Mouse (Mus musculus): ENCODE measurements at regions not wholly inside any gene's neighbourhood (a gene's known extent, or its start where the extent isn't known, plus 50 kb on each side); places are given as distances from the start of the nearest gene placed in this dataset.

GRCm38 (mm10) chr3:62985033-62985432 is 256.3 kb upstream of the Mme start:
- DNase-seq (ENCODE audit: low read depth, low spot score): no peak

GRCm38 (mm10) chr3:62976906-62977305 is 264.4 kb upstream of the Mme start:
- no peak for DNase-seq (ENCODE audit: low read depth, low spot score)

- DNase-seq (ENCODE audit: low read depth, low spot score): no peak
Measured at GRCm38 (mm10) chr3:62963244-62963643, 278.1 kb upstream of the Mme start.

GRCm38 (mm10) chr3:62962608-62963007 is 278.7 kb upstream of the Mme start:
- no peak for DNase-seq (ENCODE audit: low read depth, low spot score)

GRCm38 (mm10) chr3:62945356-62945755 is 296.0 kb upstream of the Mme start:
- no peak for DNase-seq (ENCODE audit: low read depth, low spot score)

GRCm38 (mm10) chr3:62938601-62939000 is 302.7 kb upstream of the Mme start:
- DNase-seq (ENCODE audit: low read depth, low spot score): no peak

- peak; percentile 4 for DNase-seq (ENCODE audit: low read depth, low spot score)
Measured at GRCm38 (mm10) chr3:62924441-62924840, 316.9 kb upstream of the Mme start.

- DNase-seq (ENCODE audit: low read depth, low spot score): no peak
Measured at GRCm38 (mm10) chr3:62916899-62917298, 312.0 kb upstream of the Gpr149 start.

GRCm38 (mm10) chr3:62885104-62885503 is 280.2 kb upstream of the Gpr149 start:
- no peak for DNase-seq (ENCODE audit: low read depth, low spot score)

- DNase-seq (ENCODE audit: low read depth, low spot score): no peak
Measured at GRCm38 (mm10) chr3:62882310-62883073, 277.6 kb upstream of the Gpr149 start.

GRCm38 (mm10) chr3:62860731-62861130 is 255.8 kb upstream of the Gpr149 start:
- DNase-seq (ENCODE audit: low read depth, low spot score): peak; percentile 8

GRCm38 (mm10) chr3:62835695-62836476 is 230.9 kb upstream of the Gpr149 start:
- DNase-seq (ENCODE audit: low read depth, low spot score): no peak

- no peak for DNase-seq (ENCODE audit: low read depth, low spot score)
Measured at GRCm38 (mm10) chr3:62823892-62824291, 219.0 kb upstream of the Gpr149 start.

GRCm38 (mm10) chr3:62801044-62801443 is 196.1 kb upstream of the Gpr149 start:
- DNase-seq (ENCODE audit: low read depth, low spot score): no peak

- peak; percentile 4 for DNase-seq (ENCODE audit: low read depth, low spot score)
Measured at GRCm38 (mm10) chr3:62786233-62786632, 181.3 kb upstream of the Gpr149 start.
